Mouse (Mus musculus): ENCODE data around the gene Cuta. TPM values are rescaled to one million over a fixed set of nuclear protein-coding genes. Genes with fewer than 3 reads are reported as not detected.
"Not testable (repeated sequence)": the region's sequence is repeated elsewhere in the genome, so short reads cannot be mapped to it uniquely, and the experiment has no call there.

Cuta gene
- 33.6 and 59.6 TPM in 2 replicates for total RNA-seq (2015; ENCODE audit: low replicate concordance)
- total RNA-seq (2017; ENCODE audit: low replicate concordance): 10.2 and 14.4 TPM in 2 replicates

GRCm38 (mm10) chr17:26939178-26939972 is at the start of gene Cuta:
Gene Cuta (minus strand): TSS chr17:26939569.
- ATAC-seq (replicated peaks; ENCODE audit: low FRiP score, poor library complexity, severe bottlenecking): peak; percentile 89

- ATAC-seq (replicated peaks; ENCODE audit: low FRiP score, poor library complexity, severe bottlenecking): no peak
Observed at GRCm38 (mm10) chr17:26985503-26986179, 46.3 kb upstream of the Cuta start.

DNA sequence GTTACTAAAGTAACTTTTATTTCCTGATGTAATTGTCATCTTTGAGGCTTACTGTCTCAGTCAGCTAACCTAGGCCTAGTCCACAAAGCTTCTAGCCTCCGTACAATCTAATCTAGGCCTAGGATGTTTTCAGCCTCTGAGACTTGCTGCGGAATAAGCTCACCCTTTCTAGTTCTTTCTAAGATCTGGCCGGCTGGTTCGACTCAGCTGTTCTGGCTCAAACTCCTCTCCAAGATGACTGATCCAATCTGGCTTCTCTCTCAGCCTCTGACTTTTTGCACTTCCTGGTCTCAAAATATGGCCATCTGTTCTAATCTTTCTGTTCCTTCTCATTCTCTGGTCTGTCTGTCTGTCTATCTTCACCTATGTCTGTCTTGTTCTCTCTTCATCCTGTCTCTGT is 44.0 kb upstream of the Cuta start:
- no peak for ATAC-seq (replicated peaks; ENCODE audit: low FRiP score, poor library complexity, severe bottlenecking)

DNA sequence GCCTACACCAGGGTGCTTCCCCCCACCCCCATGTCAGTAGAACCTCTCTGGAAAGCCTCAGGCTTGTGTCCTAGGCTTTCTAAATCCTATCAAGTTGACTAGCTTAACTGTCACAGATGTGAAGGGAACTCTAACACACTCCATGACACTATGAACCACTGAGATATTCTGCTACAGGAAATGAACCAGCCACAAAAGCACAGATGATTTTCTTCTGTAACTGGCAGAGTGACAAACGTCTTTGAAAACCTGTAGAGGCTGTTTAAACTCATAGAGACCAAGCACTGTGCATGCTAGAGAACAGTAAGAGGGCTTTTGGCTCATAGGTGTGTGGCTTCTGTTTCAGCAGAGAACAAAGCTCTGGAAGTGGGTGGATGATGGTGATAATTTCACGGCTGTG is 41.7 kb upstream of the Cuta start:
- no peak for ATAC-seq (replicated peaks; ENCODE audit: low FRiP score, poor library complexity, severe bottlenecking)

- no peak for ATAC-seq (replicated peaks; ENCODE audit: low FRiP score, poor library complexity, severe bottlenecking)
Observed at GRCm38 (mm10) chr17:26979426-26979825, 40.1 kb upstream of the Cuta start.

DNA sequence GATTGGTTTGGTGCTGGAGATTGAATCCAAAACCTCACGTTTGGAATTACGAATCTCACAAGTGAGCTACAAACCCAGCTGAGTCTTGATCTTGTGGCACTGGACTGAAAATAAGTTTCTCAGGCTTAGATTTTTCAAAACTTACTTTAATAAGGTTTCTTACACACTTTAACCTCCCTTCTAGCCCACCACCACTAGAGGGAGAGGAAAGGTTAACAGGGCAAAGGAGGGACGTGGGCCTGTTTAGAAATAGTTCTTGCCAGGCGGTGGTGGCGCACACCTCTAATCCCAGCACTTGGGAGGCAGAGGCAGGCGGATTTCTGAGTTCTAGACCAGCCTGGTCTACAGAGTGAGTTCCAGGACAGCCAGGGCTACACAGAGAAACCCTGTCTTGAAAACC is 38.0 kb upstream of the Cuta start:
- not testable (repeated sequence) for ATAC-seq (replicated peaks; ENCODE audit: low FRiP score, poor library complexity, severe bottlenecking)

DNA sequence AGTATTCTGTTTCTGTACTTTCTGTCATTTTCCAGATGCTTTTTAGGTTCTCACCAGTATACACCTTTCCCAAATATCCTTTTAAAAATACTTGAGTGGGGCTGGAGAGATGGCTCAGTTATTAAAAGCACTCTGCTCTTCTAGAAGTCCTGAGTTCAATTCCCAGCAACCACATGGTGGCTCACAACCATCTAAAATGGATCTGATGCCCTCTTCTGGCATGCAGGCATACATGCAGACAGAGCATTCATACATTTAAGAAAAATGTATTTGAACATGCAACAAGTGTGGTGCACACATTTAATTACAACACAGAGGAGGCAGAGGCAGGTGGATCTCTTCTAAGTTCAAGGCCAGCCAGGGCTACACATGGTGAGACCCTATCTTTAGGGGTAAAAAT is 36.0 kb upstream of the Cuta start:
- ATAC-seq (replicated peaks; ENCODE audit: low FRiP score, poor library complexity, severe bottlenecking): no peak

GRCm38 (mm10) chr17:26974547-26974946 is 35.2 kb upstream of the Cuta start:
- ATAC-seq (replicated peaks; ENCODE audit: low FRiP score, poor library complexity, severe bottlenecking): no peak

DNA sequence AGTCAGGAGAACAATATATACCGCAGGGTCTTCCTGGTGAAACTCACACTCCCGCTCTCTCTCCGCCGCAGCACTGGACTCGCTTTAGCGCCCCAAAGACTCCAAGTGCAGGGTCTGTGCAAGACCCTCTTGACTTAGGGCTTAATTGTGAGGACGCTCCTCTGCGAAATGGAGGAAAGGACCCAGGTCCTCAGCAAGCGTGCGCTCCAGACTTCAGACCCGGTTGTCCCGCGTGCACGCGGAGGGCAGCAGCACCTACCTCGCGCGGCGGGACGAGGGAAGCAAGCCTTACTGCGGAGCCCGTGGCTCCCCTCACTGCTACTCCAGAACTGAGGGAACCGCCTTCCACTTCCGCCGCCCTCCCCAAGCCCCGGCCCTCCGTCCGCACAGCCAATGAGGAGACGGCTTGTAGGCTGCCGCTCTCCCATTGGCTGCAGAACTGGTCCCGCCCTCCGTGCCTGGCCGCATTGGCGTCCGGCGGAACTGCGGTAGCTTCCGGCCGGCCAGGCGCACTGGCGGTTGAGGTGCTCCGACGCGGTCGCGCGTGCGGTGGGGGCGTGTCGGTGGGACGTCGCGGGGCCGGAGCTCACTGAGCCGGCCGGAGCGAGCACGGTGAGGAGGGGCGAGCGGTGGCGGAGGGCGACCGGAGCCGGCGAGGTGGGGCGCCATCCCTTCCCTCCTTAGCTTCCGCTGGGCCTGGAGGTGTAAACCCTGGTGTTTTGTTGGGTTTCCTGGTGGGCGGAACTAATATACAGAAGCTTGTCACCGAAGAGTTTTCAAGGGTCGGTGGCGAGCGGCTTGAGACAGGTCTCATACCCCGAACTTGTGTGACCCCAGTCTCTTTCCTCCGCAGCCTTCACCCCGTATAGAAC is 33.6 kb upstream of the Cuta start, which contains the start of gene Zbtb9:
Gene Zbtb9 (plus strand): TSS at position 465 of the 872 bp plus-strand sequence.
- ATAC-seq (replicated peaks; ENCODE audit: low FRiP score, poor library complexity, severe bottlenecking): peak; percentile 98

DNA sequence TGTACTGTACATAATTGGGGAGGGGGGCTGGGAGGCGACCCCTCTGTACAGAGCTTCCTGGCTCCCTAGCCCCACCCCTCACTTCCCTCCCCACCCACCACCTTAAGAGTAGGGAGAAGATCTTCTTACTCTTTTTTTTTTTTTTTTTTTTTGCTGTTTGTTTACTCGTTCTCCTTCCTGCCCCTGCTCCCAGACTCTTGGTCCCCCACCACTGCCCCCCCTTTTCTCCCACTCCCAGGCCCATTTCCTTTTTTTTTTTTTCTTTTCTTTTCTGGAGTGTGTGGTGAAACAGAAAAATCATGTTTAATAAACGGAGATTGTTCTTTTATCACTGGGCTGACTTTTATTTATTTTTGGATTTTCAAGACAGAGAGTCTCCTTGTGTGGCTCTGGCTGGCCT is 32.7 kb upstream of the Cuta start:
- no peak for ATAC-seq (replicated peaks; ENCODE audit: low FRiP score, poor library complexity, severe bottlenecking)

DNA sequence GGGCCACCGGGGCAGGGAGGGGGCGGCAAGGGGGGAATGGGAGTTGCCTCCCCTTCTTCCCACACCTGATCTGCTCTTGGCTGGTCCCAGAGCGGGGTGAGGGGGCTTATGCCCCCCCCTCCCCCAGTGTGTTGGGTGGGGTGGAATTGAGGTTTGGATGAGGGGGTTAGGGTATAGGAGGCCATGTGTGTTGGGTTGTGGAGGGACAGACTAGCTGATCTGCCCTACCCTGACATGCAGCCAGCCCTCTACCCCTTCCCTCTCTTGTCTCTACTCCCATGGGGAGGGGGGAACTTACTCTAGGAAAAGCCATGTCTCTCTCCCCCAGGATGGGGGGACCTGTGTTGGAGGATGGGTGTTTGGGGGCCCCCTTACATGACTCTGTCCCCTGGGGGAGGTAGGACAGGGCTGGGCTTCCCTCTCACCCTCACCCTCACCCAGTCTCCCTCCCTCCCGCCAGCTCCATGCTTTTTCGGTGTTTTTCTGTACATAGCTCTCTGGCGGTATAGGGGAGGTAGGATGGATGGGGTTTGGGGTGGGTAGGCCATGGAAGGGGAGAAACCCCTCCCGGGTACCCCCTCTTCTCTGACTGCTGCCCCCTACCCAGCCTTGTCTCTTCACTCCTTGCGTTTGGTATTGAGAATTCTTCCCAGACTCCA is 32.0 kb upstream of the Cuta start:
- no peak for ATAC-seq (replicated peaks; ENCODE audit: low FRiP score, poor library complexity, severe bottlenecking)

GRCm38 (mm10) chr17:26970221-26970620 is 30.9 kb upstream of the Cuta start:
- no peak for ATAC-seq (replicated peaks; ENCODE audit: low FRiP score, poor library complexity, severe bottlenecking)

DNA sequence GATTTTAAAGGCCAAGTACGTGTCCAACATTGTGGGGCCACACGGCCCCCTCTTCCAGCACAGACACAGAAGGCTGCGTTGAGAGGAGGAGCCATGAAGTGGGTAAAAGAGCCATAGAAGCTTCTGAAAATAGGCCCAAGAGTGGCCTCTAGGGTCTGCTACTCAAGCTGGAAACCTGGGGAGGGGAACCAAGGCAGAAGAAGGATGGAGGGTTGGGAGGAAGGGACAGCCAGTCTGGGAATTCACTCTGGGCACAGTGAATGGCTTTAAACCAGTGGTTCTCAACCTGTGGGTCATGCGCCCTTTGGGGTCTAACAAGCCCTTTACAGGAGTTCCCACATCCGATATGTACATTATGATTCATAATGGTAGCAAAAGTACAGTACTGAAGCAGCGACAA is 29.9 kb upstream of the Cuta start:
- no peak for ATAC-seq (replicated peaks; ENCODE audit: low FRiP score, poor library complexity, severe bottlenecking)

DNA sequence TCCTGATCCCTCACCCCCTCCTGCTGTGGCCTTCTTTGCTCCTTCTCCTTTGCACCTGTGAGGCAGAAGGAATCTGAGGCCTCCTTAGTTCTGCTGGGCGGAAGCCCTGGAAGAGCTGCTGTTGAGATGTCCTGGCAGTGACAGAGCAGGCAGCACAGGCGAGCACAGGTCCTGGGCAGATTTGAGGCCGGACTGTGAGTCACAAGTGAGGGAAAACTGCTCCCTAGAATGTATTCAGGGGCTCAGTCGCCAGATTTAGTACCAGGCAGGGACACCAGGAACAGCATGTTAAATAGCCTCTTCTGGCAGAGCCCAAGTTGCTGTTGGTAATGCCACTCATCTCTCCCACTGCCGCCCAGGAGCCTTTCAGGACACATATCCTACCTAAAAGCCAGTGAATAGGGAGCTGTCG is 28.8 kb upstream of the Cuta start:
- no peak for ATAC-seq (replicated peaks; ENCODE audit: low FRiP score, poor library complexity, severe bottlenecking)

- ATAC-seq (replicated peaks; ENCODE audit: low FRiP score, poor library complexity, severe bottlenecking): no peak
Observed at GRCm38 (mm10) chr17:26967477-26967876, 28.1 kb upstream of the Cuta start.

DNA sequence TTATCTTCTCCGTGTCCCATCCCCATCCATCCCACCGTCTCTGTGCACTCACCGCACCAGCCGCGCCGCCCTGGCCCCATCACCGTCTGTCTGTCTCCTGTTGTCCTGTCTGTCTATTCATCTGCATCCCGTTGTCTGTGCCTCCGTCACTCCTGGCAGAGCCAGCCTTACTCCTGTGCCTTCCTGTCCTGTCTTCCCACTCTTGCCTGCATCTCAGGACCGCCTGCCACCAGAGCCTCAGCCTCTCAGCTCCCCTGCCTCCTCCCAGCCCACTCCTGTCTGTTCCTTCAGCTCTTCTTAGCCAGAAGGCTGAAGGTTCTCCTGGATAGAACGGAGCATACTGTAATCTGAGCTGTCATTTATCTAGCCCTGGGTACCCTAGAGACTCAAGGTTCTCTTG is 27.6 kb upstream of the Cuta start:
- no peak for ATAC-seq (replicated peaks; ENCODE audit: low FRiP score, poor library complexity, severe bottlenecking)

- no peak for ATAC-seq (replicated peaks; ENCODE audit: low FRiP score, poor library complexity, severe bottlenecking)
Observed at GRCm38 (mm10) chr17:26961572-26962240, 22.3 kb upstream of the Cuta start.

DNA sequence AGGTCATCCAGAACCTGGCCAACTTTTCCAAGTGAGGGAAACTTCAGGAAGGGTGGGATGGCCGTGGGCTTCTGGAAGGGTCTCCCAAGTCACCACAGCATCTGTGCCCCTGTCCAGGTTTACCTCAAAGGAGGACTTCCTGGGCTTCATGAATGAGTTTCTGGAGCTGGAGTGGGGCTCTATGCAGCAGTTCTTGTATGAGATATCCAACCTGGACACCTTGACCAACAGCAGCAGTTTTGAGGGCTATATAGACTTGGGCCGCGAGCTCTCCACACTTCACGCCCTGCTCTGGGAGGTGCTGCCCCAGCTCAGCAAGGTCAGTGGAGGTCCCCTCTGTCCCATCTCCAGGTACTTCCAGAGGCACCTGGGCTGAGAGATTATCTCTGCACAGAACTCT is 20.4 kb upstream of the Cuta start:
- no peak for ATAC-seq (replicated peaks; ENCODE audit: low FRiP score, poor library complexity, severe bottlenecking)

GRCm38 (mm10) chr17:26958880-26959279 is 19.5 kb upstream of the Cuta start:
- no peak for ATAC-seq (replicated peaks; ENCODE audit: low FRiP score, poor library complexity, severe bottlenecking)
